Mouse (Mus musculus): ENCODE measurements around the gene Vmn1r191.

DNA sequence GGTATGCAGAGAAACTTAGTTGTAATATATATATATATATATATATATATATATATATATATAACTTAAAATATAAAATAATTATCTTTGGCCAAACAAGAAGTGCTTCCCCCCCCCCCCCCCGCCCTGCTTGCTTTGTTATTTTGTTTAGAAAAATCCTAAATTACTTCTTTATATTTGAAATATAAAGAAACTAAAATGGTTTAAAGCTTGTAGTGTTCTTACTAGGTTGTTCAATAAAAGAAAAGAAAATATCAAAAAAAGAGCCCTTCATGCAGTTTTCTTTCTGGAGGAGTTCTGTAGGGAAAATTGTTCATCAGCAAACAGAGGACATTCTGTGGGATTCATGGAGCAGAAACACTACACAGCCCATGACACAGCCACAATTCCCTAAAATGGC lies at the start of gene Vmn1r191:
- TF ChIP-seq CTCF (IDR thresholded peaks at IDR 0.05; ENCODE audit: low read depth, low read length) (no peak), POLR2A (IDR thresholded peaks at IDR 0.05; ENCODE audit: borderline replicate concordance, low read depth, low read length) (no peak)

All from bone marrow macrophage, adult 2 months (primary cell).